Mouse (Mus musculus) neural tube, embryonic 13.5 days (tissue): ENCODE measurements at regions not wholly inside any gene's neighbourhood (a gene's known extent, or its start where the extent isn't known, plus 50 kb on each side); places are given as distances from the start of the nearest gene placed in this dataset.

ENCODE experiments used
- ATAC-seq: fragments of 200-750 bp; cut with Nextera tagmentation; 2 replicates; pipeline ENCODE4 v1.8.0; 2017; ENCODE audit warnings: low read depth, mild to moderate bottlenecking, moderate TSS enrichment, moderate library complexity
- H3K27ac ChIP-seq: fragments of 300-500 bp; sonication (generic); replicated peaks from 2 replicates; pipeline ENCODE4 v1.5.1; 2015; ENCODE audit warnings: moderate library complexity, mild to moderate bottlenecking, inconsistent platforms
- H3K27me3 ChIP-seq: fragments of 300-500 bp; sonication (generic); 2 replicates; pipeline ENCODE4 v1.6.1; 2015; ENCODE audit warnings: mild to moderate bottlenecking, inconsistent platforms
- H3K36me3 ChIP-seq: fragments of 300-500 bp; sonication (generic); 2 replicates; pipeline ENCODE4 v1.6.1; 2015; ENCODE audit warnings: mild to moderate bottlenecking, inconsistent platforms
- H3K4me1 ChIP-seq: fragments of 300-500 bp; sonication (generic); replicated peaks from 2 replicates; pipeline ENCODE4 v1.6.1; 2015; ENCODE audit warnings: inconsistent platforms
- H3K4me2 ChIP-seq: fragments of 300-500 bp; sonication (generic); 2 replicates; pipeline ENCODE4 v1.6.1; 2015; ENCODE audit warnings: inconsistent platforms, mild to moderate bottlenecking, moderate library complexity
- H3K4me3 ChIP-seq: fragments of 300-500 bp; sonication (generic); 2 replicates; pipeline ENCODE4 v1.5.1; 2015; ENCODE audit warnings: mild to moderate bottlenecking, inconsistent platforms
- H3K9ac ChIP-seq: fragments of 300-500 bp; sonication (generic); 2 replicates; pipeline ENCODE4 v1.6.1; 2015; ENCODE audit warnings: moderate library complexity, mild to moderate bottlenecking, inconsistent platforms
- H3K9me3 ChIP-seq: fragments of 300-500 bp; sonication (generic); 2 replicates; pipeline ENCODE4 v1.6.1; 2016; ENCODE audit warnings: inconsistent platforms
- WGBS: fragments of 180-500 bp; shearing (Covaris S2); methylation state at CpG from one replicate; pipeline ENCODE4 v1.1.7; 2015; 5-methylcytosine and 5-hydroxymethylcytosine counted together

DNA sequence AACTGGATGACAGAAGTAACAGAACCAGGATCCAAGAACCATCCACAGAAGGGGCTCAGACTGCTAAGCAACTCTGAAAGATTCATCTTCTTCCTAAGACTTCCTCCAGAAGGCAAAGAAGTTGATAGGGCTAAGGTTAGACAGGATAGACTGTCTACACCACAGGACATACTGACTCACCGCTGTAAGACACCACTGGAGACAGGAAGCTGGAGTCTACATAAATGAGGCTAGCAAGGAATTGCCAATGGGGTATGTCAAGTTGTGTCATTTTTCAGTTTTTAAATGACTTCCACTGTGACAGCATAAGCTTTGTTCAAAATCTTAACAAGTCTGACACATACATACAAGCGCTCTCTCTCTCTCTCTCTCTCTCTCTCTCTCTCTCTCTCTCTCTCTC is 645.4 kb upstream of the Gm10131 start:
- Histone ChIP-seq H3K27ac (no peak overlapping the region), H3K4me3 (no peak overlapping the region), H3K9me3 (no peaks in the 10 kb centered on the region), H3K36me3 (no peaks in the 10 kb centered on the region), H3K27me3 (no peaks in the 10 kb centered on the region), H3K4me1 (peaks cover 20% of the 10 kb centered on the region), H3K4me2 (no peak overlapping the region), H3K9ac (no peak overlapping the region)
- 94% methylated on average over 2 of the region's 2 CpGs for WGBS
- no peak for ATAC-seq

DNA sequence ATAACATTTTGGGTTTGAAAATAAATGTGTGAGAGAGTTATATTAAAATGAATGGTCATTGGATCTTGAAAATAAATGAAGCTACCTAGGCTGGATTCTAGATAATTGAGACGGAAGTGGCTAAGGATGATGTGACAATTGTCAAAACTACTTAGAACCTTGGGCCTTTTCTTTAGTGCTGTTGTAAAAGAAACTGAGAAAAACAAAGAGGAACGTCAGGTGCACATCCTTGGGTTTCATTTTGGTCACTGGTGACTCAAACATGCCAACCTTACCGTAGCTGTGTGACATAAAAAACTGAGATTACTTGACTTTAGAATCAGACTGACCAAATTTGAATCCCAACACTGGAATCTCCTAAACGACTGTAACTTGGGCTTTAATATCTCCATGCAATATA is 644.6 kb upstream of the Gm10131 start:
- H3K27ac ChIP-seq = no peak overlapping the region
- no peak overlapping the region for H3K4me3 ChIP-seq
- ATAC-seq = no peak
- 89% methylated on average over 4 of the region's 4 CpGs for WGBS
- no peaks in the 10 kb centered on the region for H3K27me3 ChIP-seq
- no peaks in the 10 kb centered on the region for H3K36me3 ChIP-seq
- H3K9ac ChIP-seq = no peak overlapping the region
- no peak overlapping the region for H3K4me2 ChIP-seq
- no peaks in the 10 kb centered on the region for H3K9me3 ChIP-seq
- H3K4me1 ChIP-seq = peaks cover 16% of the 10 kb centered on the region

DNA sequence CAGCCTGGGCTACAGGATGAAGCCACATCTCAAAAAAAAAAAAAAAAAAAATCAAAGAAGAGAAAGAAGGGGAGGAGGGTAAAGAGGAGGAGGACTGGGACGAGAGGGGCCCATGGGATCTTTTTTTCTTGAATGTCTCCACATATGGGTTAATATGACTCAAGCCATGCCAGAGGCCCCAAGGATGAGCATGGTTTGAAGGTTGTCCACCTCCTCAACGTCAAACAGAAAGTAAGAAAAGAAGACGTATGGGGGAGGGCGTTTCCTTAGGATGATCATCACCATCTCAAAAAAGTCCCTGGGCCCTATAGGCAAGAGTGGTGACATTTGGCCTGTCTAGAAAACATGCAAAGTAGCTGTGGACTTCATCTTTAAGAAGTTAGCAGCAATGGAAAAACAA is 643.9 kb upstream of the Gm10131 start:
- no peaks in the 10 kb centered on the region for H3K27me3 ChIP-seq
- no peak overlapping the region for H3K27ac ChIP-seq
- no peak overlapping the region for H3K4me2 ChIP-seq
- WGBS = 89% methylated on average over 4 of the region's 4 CpGs
- ATAC-seq = no peak
- no peak overlapping the region for H3K4me3 ChIP-seq
- no peak overlapping the region for H3K9ac ChIP-seq
- H3K36me3 ChIP-seq = no peaks in the 10 kb centered on the region
- no peaks in the 10 kb centered on the region for H3K9me3 ChIP-seq
- H3K4me1 ChIP-seq = peaks cover 9% of the 10 kb centered on the region

DNA sequence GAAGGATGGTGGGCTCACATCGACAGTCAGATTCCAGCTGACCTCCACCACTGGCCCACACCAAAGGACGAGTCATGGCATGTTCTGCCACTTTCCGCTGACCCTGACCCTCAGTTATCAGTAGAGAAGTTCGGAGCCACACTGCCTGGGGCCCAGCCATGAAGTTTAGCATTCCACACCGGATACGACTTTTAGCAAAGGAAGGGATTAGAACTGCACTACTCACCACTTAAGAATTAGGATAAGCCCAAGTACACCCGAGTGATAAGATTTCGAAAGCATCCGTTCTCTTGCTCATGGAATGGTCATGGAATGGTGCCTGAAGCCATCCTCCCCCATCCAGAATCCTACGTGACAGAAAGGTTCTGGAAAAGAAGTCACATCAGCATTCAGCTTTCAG is 641.5 kb upstream of the Gm10131 start:
- Histone ChIP-seq H3K4me1 (no peaks in the 10 kb centered on the region), H3K4me2 (no peak overlapping the region), H3K27ac (no peak overlapping the region), H3K36me3 (no peaks in the 10 kb centered on the region), H3K9ac (no peak overlapping the region), H3K27me3 (no peaks in the 10 kb centered on the region), H3K9me3 (no peaks in the 10 kb centered on the region), H3K4me3 (no peak overlapping the region)
- WGBS = 85% methylated on average over 10 of the region's 10 CpGs
- ATAC-seq = no peak

DNA sequence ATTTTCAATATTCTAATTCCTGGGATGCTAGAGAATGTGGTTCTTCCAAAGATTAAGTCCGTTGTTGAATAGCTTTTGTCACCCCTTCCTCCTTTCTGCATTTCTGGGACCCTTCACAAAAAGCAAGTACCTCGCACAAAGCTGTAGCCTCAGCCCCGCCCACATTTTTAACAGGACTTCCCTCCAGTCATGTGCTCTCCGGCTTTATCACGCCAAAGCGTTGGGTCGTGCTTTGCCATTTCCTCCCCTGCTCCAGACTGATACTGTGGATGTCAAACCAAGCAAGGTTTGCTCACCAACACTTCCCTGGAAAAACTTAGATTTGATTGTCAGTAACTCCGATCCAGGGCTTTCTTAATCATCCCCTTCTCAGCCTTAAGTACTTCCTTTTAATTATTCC is 637.0 kb upstream of the Gm10131 start:
- no peak overlapping the region for H3K9ac ChIP-seq
- no peak overlapping the region for H3K4me3 ChIP-seq
- peaks cover under 1% of the 10 kb centered on the region for H3K4me1 ChIP-seq
- no peak for ATAC-seq
- no peaks in the 10 kb centered on the region for H3K36me3 ChIP-seq
- 68% methylated on average over 8 of the region's 8 CpGs for WGBS
- H3K27ac ChIP-seq = no peak overlapping the region
- H3K27me3 ChIP-seq = peaks cover 4% of the 10 kb centered on the region; the same call in 1 of the 2 replicates
- no peaks in the 10 kb centered on the region for H3K9me3 ChIP-seq
- H3K4me2 ChIP-seq = no peak overlapping the region

DNA sequence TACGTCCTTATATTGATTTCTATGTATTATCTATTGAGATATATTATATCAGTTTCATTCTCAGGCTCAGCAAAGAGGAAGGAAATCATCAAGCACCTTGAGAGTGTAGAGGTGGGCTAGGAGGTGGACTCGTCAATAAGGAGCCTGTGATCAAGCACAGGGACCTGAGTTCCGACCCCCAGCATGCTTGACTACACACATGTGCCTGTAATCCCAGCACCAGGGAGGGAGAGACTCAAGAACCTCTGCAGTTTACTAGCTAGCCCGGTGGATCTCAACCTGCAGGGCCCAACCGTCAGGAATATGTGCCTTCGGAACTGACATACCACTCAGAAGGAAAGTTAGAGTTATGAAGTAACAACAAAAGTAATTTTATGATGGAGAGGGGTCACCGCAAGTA is 634.2 kb upstream of the Gm10131 start:
- ATAC-seq = no peak
- H3K27me3 ChIP-seq = peaks cover 4% of the 10 kb centered on the region; the same call in 1 of the 2 replicates
- no peak overlapping the region for H3K4me3 ChIP-seq
- H3K27ac ChIP-seq = no peak overlapping the region
- H3K4me1 ChIP-seq = peaks cover 6% of the 10 kb centered on the region
- 90% methylated on average over 7 of the region's 7 CpGs for WGBS
- H3K9ac ChIP-seq = no peak overlapping the region
- no peaks in the 10 kb centered on the region for H3K36me3 ChIP-seq
- no peaks in the 10 kb centered on the region for H3K9me3 ChIP-seq
- H3K4me2 ChIP-seq = no peak overlapping the region

DNA sequence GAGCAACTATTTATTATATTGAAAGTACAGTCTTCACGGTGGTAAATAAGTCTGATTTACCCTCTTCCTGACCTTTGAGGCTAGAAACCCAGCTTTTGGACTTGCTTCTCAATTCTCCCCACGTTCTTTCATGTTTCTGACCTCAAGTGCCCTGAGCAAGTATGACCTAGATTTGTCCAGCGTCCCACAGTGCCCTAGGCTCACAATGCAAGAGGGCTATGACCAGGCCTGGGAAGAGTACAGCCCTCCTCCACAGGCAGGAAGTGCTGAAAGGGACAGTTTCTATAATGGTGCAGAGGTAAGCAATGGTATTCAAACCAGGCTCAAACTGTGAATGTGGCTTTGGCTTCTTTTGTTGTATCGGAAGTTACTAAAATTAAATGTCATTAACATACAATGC is 633.1 kb upstream of the Gm10131 start:
- Histone ChIP-seq H3K9me3 (no peaks in the 10 kb centered on the region), H3K27me3 (peaks cover 4% of the 10 kb centered on the region; the same call in 1 of the 2 replicates), H3K4me1 (peaks cover 6% of the 10 kb centered on the region), H3K4me3 (no peak overlapping the region), H3K9ac (no peak overlapping the region), H3K27ac (no peak overlapping the region), H3K4me2 (no peak overlapping the region), H3K36me3 (no peaks in the 10 kb centered on the region)
- no peak for ATAC-seq
- 66% methylated on average over 4 of the region's 4 CpGs for WGBS

DNA sequence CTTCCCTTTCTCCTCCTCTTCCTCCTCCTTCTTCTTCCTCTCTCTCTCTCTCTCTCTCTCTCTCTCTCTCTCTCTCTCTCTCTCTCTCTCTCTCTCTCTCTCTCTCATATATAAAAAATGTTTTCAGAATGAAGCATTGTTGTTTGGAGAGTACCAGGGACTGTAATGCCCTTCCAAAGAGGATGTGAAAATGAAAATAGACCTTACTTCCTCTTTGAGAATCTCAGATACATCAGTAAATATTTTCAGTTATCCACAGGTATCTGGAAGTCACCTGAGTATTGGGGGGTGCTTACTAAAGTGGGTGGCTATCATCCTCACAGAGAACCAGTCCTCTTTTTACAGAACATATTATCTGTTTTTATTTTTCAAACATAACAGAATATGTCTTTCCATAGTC is 632.6 kb upstream of the Gm10131 start:
- Histone ChIP-seq H3K9me3 (no peaks in the 10 kb centered on the region), H3K4me3 (no peak overlapping the region), H3K4me1 (peaks cover 6% of the 10 kb centered on the region), H3K27ac (no peak overlapping the region), H3K36me3 (no peaks in the 10 kb centered on the region), H3K9ac (no peak overlapping the region), H3K4me2 (no peak overlapping the region), H3K27me3 (peaks cover 4% of the 10 kb centered on the region; the same call in 1 of the 2 replicates)
- ATAC-seq = no peak

DNA sequence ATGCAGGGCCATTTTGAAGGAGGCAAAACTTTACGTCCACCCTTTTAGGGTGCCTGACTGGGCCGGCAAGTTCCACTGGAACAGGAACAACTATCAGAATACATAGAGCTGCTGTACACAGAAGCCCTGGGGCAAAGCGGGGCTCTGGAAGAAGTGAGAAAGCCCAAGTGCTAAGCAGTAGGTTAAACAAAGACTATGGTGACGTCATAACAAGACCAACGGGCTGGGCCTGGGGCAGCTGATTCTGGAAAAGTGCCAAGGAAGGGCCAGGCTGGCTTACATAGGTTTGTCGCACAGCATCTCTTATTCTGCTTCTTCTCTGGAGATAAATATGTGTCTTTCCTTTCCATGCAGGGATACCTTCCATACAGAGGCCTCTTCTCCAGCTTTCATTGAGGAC is 631.6 kb upstream of the Gm10131 start:
- Histone ChIP-seq H3K4me1 (peaks cover 6% of the 10 kb centered on the region), H3K9me3 (no peaks in the 10 kb centered on the region), H3K9ac (no peak overlapping the region), H3K36me3 (no peaks in the 10 kb centered on the region), H3K27me3 (peaks cover 4% of the 10 kb centered on the region; the same call in 1 of the 2 replicates), H3K27ac (no peak overlapping the region), H3K4me3 (no peak overlapping the region), H3K4me2 (no peak overlapping the region)
- peak; percentile 53; the same call in 1 of the 2 replicates for ATAC-seq
- 53% methylated on average over 6 of the region's 6 CpGs for WGBS

DNA sequence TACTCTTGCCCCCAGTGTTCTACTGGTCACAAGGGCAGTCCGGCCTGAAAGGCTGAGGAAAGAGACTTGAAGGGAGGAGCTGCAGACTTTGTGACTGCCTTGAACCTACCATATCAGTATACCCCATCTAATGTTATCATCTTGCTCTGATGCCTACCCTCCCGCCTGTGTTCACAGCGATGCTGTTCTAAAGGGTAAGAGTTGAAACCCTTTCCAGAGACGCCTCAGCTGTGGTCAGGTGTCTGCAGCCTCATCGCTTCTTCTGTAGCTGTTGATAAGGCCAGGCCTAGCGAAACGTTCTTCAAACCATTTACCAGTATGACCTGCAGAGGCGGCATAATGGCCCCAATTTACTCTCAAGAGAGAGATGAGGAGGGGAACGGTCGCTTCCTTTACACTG is 629.3 kb upstream of the Gm10131 start:
- Histone ChIP-seq H3K4me2 (no peak overlapping the region), H3K4me3 (no peak overlapping the region), H3K27me3 (no peaks in the 10 kb centered on the region), H3K36me3 (no peaks in the 10 kb centered on the region), H3K9ac (no peak overlapping the region), H3K4me1 (peaks cover 6% of the 10 kb centered on the region), H3K9me3 (no peaks in the 10 kb centered on the region), H3K27ac (no peak overlapping the region)
- WGBS = 68% methylated on average over 10 of the region's 10 CpGs
- ATAC-seq = no peak

DNA sequence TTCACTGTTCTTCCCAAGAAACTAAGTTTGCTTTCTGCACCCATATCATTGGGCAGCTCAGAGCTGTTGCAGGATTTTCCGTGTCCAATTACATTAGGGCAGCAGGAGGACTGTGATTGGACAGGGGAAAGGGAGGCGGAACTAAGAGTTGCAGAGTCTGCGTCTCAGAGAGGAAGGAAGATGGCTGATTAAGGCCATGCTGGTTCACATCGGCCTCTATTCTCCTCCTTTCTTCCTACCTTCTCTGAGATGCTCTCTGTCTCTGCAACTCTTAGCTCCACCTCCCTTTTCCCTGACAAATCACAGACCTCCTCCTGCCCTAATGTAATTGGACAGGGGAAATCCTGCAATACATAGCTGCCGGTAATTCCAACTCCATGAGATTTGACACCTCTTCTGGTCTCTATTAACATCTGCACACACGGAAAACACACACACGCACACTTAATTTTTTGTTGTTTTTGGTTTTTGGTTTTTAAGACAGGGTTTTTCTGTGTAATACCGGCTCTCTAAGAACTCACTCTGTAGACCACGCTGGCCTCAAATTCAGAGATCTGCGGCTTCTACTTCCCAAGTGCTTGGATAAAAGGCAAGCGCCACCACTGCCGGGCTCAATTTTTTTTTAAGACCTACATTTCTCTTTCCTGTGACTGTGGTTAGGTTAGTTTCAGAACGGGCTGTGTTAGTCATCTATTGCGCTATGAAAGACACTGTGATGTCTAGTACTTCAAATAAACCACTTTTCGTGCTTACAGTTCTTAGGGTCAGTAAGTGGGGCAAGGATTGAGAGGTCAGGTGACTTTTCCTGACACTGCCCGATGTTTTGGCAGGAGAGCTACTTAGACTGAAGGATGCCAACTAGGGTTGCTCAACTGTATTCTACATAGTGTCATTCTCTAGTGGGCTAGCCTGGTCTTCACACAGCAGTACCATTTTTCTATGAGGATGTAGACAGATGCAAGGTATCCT is 628.6 kb upstream of the Gm10131 start:
- 93% methylated on average over 16 of the region's 16 CpGs for whole genome bisulfite sequencing
- H3K36me3 ChIP-seq = no peaks in the 10 kb centered on the region
- no peak overlapping the region for H3K9ac ChIP-seq
- H3K27me3 ChIP-seq = no peaks in the 10 kb centered on the region
- no peak overlapping the region for H3K27ac ChIP-seq
- H3K4me1 ChIP-seq = peaks cover 6% of the 10 kb centered on the region
- H3K4me3 ChIP-seq = no peak overlapping the region
- no peak overlapping the region for H3K4me2 ChIP-seq
- H3K9me3 ChIP-seq = no peaks in the 10 kb centered on the region
- ATAC-seq = no peak

DNA sequence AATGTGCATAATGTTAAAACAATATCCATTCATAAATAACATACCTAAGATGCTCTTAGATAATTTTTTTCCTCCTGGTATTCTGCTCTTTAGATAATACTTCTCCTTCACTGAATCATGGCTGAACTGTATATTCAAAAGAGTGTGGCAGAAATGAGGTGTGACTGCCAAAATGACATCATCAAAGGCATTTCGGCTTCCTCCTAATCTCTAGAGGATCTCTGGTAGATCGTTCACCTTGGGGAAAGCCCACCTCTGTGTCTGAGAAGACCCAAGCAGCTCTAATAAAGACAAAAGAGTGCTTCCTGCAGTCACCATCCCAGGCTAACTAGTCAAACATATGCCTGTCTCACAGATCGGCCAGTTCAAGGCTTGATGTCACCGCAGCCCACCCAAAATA is 624.7 kb upstream of the Gm10131 start:
- H3K27me3 ChIP-seq = no peaks in the 10 kb centered on the region
- H3K36me3 ChIP-seq = no peaks in the 10 kb centered on the region
- H3K4me3 ChIP-seq = no peak overlapping the region
- H3K9ac ChIP-seq = no peak overlapping the region
- 88% methylated on average over 4 of the region's 4 CpGs for WGBS
- no peak for ATAC-seq
- H3K4me2 ChIP-seq = no peak overlapping the region
- H3K4me1 ChIP-seq = peaks cover 18% of the 10 kb centered on the region; the same call in 1 of the 2 replicates
- H3K27ac ChIP-seq = no peak overlapping the region
- no peaks in the 10 kb centered on the region for H3K9me3 ChIP-seq

DNA sequence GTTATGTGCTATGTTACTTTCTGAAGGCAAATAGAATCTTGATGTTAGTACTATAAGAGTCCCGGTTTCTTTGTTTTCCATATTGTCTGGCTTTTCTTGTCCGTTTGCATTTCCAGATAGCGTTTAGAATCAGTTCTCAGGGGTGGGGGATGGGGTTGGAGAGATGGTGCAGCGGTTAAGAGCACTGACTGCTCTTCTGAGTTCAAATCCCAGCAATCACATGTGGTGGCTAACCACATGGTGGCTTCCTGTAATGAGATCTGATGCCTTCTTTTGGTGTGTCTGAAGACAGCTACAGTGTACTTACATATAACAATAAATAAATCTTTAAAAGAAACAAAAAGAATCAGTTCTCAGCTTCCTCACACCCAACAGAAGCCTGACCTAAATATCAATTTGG is 623.5 kb upstream of the Gm10131 start:
- H3K4me2 ChIP-seq = no peak overlapping the region
- H3K9ac ChIP-seq = no peak overlapping the region
- no peaks in the 10 kb centered on the region for H3K27me3 ChIP-seq
- no peaks in the 10 kb centered on the region for H3K36me3 ChIP-seq
- ATAC-seq = no peak
- H3K9me3 ChIP-seq = no peaks in the 10 kb centered on the region
- no peak overlapping the region for H3K4me3 ChIP-seq
- no peak overlapping the region for H3K27ac ChIP-seq
- H3K4me1 ChIP-seq = peaks cover 21% of the 10 kb centered on the region; the same call in 1 of the 2 replicates
- WGBS = 81% methylated on average over 4 of the region's 4 CpGs
